Mouse (Mus musculus): Measurements from ENCODE around the gene Pappa2.

Pappa2 gene

GRCm38 (mm10) chr1:158770036-158770655, 210.1 kb downstream of the Pappa2 start:
- in situ Hi-C loops (cut with MboI, MseI): no loop called here

GRCm38 (mm10) chr1:158765842-158766241, 214.4 kb downstream of the Pappa2 start:
- in situ Hi-C loops (cut with MboI, MseI): no loop called here

GRCm38 (mm10) chr1:158764727-158765126, 215.6 kb downstream of the Pappa2 start:
- in situ Hi-C loops (cut with MboI, MseI): no loop called here

GRCm38 (mm10) chr1:158764211-158764610, 216.1 kb downstream of the Pappa2 start:
- in situ Hi-C loops (cut with MboI, MseI): no loop called here

GRCm38 (mm10) chr1:158748356-158749096, 231.8 kb downstream of the Pappa2 start:
- in situ Hi-C loops (cut with MboI, MseI): no loop called here

- in situ Hi-C loops (cut with MboI, MseI): no loop called here
These were observed 238.8 kb downstream of the Pappa2 start for GRCm38 (mm10) chr1:158741449-158741848.

- in situ Hi-C loops (cut with MboI, MseI): no loop called here
These were observed 239.3 kb downstream of the Pappa2 start for GRCm38 (mm10) chr1:158740949-158741348.

GRCm38 (mm10) chr1:158740161-158740766, 240.0 kb downstream of the Pappa2 start:
- in situ Hi-C loops (cut with MboI, MseI): no loop called here

GRCm38 (mm10) chr1:158739132-158739919, 241.0 kb downstream of the Pappa2 start:
- in situ Hi-C loops (cut with MboI, MseI): no loop called here

GRCm38 (mm10) chr1:158732868-158733496, 247.3 kb downstream of the Pappa2 start:
- in situ Hi-C loops (cut with MboI, MseI): no loop called here

- in situ Hi-C loops (cut with MboI, MseI): no loop called here
These were observed 266.8 kb downstream of the Pappa2 start for GRCm38 (mm10) chr1:158713301-158714095.

- in situ Hi-C loops (cut with MboI, MseI): no loop called here
These were observed 279.0 kb downstream of the Pappa2 start for GRCm38 (mm10) chr1:158701336-158701735.

- in situ Hi-C loops (cut with MboI, MseI): no loop called here
These were observed 280.1 kb downstream of the Pappa2 start for GRCm38 (mm10) chr1:158700147-158700546.

GRCm38 (mm10) chr1:158699276-158699675, 281.0 kb downstream of the Pappa2 start:
- in situ Hi-C loops (cut with MboI, MseI): no loop called here

GRCm38 (mm10) chr1:158697859-158698569, 282.3 kb downstream of the Pappa2 start:
- in situ Hi-C loops (cut with MboI, MseI): no loop called here

GRCm38 (mm10) chr1:158697423-158697822, 282.9 kb downstream of the Pappa2 start:
- in situ Hi-C loops (cut with MboI, MseI): no loop called here

- in situ Hi-C loops (cut with MboI, MseI): no loop called here
These were observed 292.6 kb downstream of the Pappa2 start for GRCm38 (mm10) chr1:158687726-158688125.

- in situ Hi-C loops (cut with MboI, MseI): loop anchor here (5.0 kb wide), 2 partner anchors 277 to 462 kb away; no protein-coding TSS in a partner anchor
These were observed 310.2 kb downstream of the Pappa2 start for GRCm38 (mm10) chr1:158669971-158670592.

- in situ Hi-C loops (cut with MboI, MseI): no loop called here
These were observed 314.3 kb downstream of the Pappa2 start for GRCm38 (mm10) chr1:158666001-158666400.
